Mouse (Mus musculus) lung, adult 18-20 months (tissue): ENCODE data around the gene Asb17.

Source experiments
- DNase-seq, 2 experiments: peaks; one replicate each; pipeline ENCODE4 v3.0.0; 2022; ENCODE audit warnings: mixed read lengths in 2 of 2

The Asb17 gene

DNA sequence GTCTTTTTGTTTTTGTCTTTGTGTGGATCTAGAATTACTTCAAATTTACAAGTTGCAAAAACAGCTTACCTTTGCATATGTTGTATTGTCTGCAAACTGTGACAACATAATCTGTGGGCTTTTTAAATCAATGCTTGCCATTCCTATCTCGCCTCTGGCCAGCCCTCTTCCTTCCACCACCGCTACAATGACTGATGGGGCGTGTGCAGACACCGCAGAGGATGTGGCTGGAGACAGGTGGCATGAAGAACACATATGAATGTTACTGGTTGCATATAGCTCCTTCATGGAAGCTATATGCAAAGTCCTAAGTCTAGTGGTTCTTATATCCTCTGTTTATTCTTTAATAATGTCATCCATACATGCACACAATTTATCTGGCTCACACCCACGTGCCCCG, 53.2 kb downstream of the Asb17 start:
- no peak for DNase-seq

DNA sequence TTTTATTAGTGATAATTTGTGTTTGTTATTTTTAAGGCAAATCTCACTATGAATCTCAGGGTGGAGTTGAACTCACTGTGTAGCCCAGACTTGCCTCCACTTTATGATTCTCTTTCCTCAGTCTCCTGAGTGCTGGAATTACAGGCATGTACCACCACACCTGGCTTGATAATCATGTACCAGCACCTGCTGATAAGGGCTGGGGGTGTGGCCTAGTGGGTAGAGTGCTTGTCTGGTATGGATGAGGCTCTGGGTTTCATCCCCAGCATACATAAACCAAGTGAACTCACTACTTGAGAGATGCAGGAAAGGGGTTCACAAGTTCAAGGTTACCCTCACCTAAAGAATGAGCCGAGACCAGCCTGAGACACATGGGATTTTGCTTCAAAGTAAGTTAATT, 57.9 kb downstream of the Asb17 start:
- no peak for DNase-seq

DNA sequence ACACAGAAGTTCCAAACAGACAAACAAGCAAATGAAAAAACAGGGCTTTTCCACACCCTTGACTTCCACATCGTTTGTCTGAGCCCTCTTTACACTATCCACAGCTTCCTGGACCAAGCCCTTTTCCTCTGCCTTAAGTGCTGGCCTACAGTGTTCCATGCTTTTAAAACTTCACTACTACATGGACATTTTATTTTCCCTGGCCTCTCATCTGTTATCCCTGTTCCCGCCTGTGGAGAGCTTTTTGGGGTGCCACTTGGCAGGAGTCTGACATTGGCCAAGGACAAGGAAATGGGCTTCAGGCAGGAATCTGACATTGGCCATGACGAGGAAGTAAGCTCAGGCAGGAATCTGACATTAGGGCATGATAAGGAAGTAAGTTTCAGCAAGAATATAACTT, 58.6 kb downstream of the Asb17 start:
- no peak for DNase-seq

DNA sequence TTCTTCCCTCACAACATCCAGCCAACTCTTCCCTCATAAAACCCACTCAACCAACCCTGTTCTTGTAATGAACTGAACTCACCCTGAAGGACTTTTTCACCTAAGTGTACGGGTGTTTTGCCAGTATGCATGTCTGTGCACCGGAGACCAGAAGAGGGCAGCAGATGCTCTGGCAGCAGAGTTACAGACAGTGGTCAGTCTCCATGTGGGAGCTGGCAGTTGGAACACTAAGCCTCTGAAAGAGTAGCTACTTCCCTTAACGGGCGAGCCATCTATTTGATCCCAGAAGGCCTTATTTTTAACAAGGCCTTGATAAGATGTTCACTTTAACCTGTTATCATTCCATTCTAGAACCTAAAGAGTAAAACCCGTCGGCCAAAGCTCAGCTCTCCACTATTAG, 60.6 kb downstream of the Asb17 start:
- peak; percentile 17 to 48 for DNase-seq
